Mouse (Mus musculus): Measurements from ENCODE around the gene Traf6. TPM values are rescaled to one million over a fixed set of nuclear protein-coding genes. Genes with fewer than 3 reads are reported as not detected.

Gene Traf6
- polyA plus RNA-seq, 1 experiment from 2014 or later = 13.3 TPM

- ATAC-seq (ENCODE audit: low read depth) (no peak), DNase-seq (ENCODE audit: low spot score) (no peak)
- 83% methylated on average over 8 of the region's 8 CpGs for WGBS
- no peaks in the 10 kb centered on the region for H3K27me3 ChIP-seq (replicated peaks; ENCODE audit: control insufficient read depth, insufficient read depth, low read length)
- no peaks in the 10 kb centered on the region for H3K9me3 ChIP-seq (ENCODE audit: control insufficient read depth, low read length)
- H3K4me2 ChIP-seq (ENCODE audit: low read depth, low read length) = no peak overlapping the region
- no peak overlapping the region for H3K9ac ChIP-seq (ENCODE audit: low read depth, low read length)
- H3K4me3 ChIP-seq (ENCODE audit: low read depth, low read length) = no peak overlapping the region
- no peak overlapping the region for H3K27ac ChIP-seq (replicated peaks; ENCODE audit: low read depth, low read length)
- H3K36me3 ChIP-seq (ENCODE audit: control insufficient read depth, insufficient read depth, low read length) = 0 out of 2 replicates have a peak, but pooled peaks cover 7% of the 10 kb centered on the region
- no peaks in the 10 kb centered on the region for H3K4me1 ChIP-seq (ENCODE audit: control insufficient read depth, insufficient read depth, low read length)
Observed at GRCm38 (mm10) chr2:101715650-101716323, 37.6 kb downstream of the Traf6 start.

- no peak for DNase-seq (ENCODE audit: low spot score)
- H3K27ac ChIP-seq (replicated peaks; ENCODE audit: low read depth, low read length) = no peak overlapping the region
- H3K27me3 ChIP-seq (replicated peaks; ENCODE audit: control insufficient read depth, insufficient read depth, low read length) = no peaks in the 10 kb centered on the region
- 0 out of 2 replicates have a peak, but pooled peaks cover 2% of the 10 kb centered on the region for H3K4me1 ChIP-seq (ENCODE audit: control insufficient read depth, insufficient read depth, low read length)
- 91% methylated on average over 13 of the region's 13 CpGs for WGBS
- H3K9ac ChIP-seq (ENCODE audit: low read depth, low read length) = no peak overlapping the region
- no peak for ATAC-seq (ENCODE audit: low read depth)
- H3K36me3 ChIP-seq (ENCODE audit: control insufficient read depth, insufficient read depth, low read length) = 0 out of 2 replicates have a peak, but pooled peaks cover 7% of the 10 kb centered on the region
- H3K4me2 ChIP-seq (ENCODE audit: low read depth, low read length) = no peak overlapping the region
- H3K4me3 ChIP-seq (ENCODE audit: low read depth, low read length) = no peak overlapping the region
- H3K9me3 ChIP-seq (ENCODE audit: control insufficient read depth, low read length) = no peaks in the 10 kb centered on the region
Observed at GRCm38 (mm10) chr2:101717162-101717561, 38.9 kb downstream of the Traf6 start.

DNA sequence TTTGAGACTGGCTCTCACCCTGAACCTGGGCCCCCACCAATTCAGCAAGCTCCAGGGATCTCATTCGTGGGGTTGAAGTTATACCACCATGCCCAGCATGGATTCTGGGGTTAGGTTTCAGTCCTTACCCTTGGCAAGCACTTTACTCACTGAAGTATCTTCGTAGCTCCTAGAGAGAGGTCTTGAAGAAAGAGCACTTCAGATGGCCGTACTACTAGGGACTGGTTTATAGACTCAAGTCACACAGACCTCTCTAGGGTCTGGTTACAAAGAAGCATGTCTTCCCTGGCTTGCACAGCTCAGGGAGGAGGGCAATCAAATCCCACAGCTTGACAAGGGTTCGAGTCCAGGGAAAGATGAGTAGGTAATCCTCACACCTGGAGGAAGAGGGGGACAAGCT is 43.6 kb downstream of the Traf6 start:
- H3K9ac ChIP-seq (ENCODE audit: low read depth, low read length) = no peak overlapping the region
- H3K9me3 ChIP-seq (ENCODE audit: control insufficient read depth, low read length) = no peaks in the 10 kb centered on the region
- WGBS = 73% methylated on average over 4 of the region's 4 CpGs
- no peak overlapping the region for H3K4me2 ChIP-seq (ENCODE audit: low read depth, low read length)
- no peaks in the 10 kb centered on the region for H3K27me3 ChIP-seq (replicated peaks; ENCODE audit: control insufficient read depth, insufficient read depth, low read length)
- peaks cover 15% of the 10 kb centered on the region; the same call in 1 of the 2 replicates for H3K4me1 ChIP-seq (ENCODE audit: control insufficient read depth, insufficient read depth, low read length)
- no peak for ATAC-seq (ENCODE audit: low read depth)
- H3K36me3 ChIP-seq (ENCODE audit: control insufficient read depth, insufficient read depth, low read length) = 0 out of 2 replicates have a peak, but pooled peaks cover under 1% of the 10 kb centered on the region
- H3K4me3 ChIP-seq (ENCODE audit: low read depth, low read length) = no peak overlapping the region
- DNase-seq (ENCODE audit: low spot score) = no peak
- H3K27ac ChIP-seq (replicated peaks; ENCODE audit: low read depth, low read length) = no peak overlapping the region

DNA sequence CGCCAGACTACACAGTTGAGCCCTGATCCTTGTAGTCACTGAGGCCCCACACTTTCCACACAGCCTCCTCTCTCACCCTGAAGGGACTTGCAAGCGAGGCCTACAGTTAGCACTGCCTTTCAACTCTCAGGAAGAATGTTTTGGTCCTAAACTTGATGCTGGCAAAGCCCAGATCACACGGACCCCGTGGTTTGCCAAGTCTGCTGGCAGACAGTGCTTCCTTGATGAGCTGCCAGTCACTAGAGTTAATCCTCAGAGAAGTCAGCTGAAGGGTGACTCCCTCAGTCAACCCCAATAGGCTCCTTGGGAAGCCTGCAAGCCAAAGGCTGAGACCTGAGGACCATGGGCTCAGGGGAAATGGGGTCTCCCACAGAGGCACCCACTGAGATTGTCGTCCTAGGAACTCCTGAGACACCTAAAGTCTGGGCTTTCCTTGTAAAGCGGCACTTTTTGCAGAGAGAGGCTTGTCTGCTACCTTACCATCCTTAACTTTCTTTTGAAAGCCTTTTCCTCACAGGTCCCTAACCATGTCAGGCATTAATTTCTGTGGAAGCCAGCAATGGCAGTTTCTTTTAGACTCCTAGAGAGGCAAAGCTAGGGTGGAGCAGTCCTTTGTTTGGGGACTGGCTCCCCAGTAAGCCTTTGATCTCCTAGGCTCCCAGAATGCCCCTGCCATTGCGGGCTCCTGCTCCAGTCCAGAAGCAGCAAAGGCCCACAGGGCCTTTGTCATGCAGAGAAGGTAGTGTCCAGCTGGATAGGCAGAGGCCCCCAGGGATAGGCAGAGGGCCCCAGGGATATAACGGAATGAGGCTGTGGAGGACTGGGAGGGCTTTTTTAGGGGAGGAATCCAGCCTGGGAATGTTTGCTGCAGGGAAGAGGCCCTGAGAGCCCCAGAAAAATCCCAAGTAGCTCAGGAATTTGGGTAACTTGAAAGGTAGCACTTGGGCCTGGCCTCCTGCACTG is 44.4 kb downstream of the Traf6 start:
- H3K4me2 ChIP-seq (ENCODE audit: low read depth, low read length) = no peak overlapping the region
- no peak overlapping the region for H3K9ac ChIP-seq (ENCODE audit: low read depth, low read length)
- DNase-seq (ENCODE audit: low spot score) (peak; percentile 59), ATAC-seq (ENCODE audit: low read depth) (peak; percentile 53)
- H3K36me3 ChIP-seq (ENCODE audit: control insufficient read depth, insufficient read depth, low read length) = 0 out of 2 replicates have a peak, but pooled peaks cover 4% of the 10 kb centered on the region
- peaks cover 15% of the 10 kb centered on the region; the same call in 1 of the 2 replicates for H3K4me1 ChIP-seq (ENCODE audit: control insufficient read depth, insufficient read depth, low read length)
- no peaks in the 10 kb centered on the region for H3K27me3 ChIP-seq (replicated peaks; ENCODE audit: control insufficient read depth, insufficient read depth, low read length)
- peak overlapping the region; percentile 40 for H3K27ac ChIP-seq (replicated peaks; ENCODE audit: low read depth, low read length)
- no peaks in the 10 kb centered on the region for H3K9me3 ChIP-seq (ENCODE audit: control insufficient read depth, low read length)
- WGBS = 41% methylated on average over 8 of the region's 8 CpGs
- H3K4me3 ChIP-seq (ENCODE audit: low read depth, low read length) = no peak overlapping the region

GRCm38 (mm10) chr2:101723333-101723881 is 45.2 kb downstream of the Traf6 start:
- H3K9me3 ChIP-seq (ENCODE audit: control insufficient read depth, low read length) = no peaks in the 10 kb centered on the region
- peak overlapping the region; percentile 40; the same call in 1 of the 2 replicates for H3K27ac ChIP-seq (replicated peaks; ENCODE audit: low read depth, low read length)
- ATAC-seq (ENCODE audit: low read depth) = no peak
- H3K4me2 ChIP-seq (ENCODE audit: low read depth, low read length) = no peak overlapping the region
- H3K36me3 ChIP-seq (ENCODE audit: control insufficient read depth, insufficient read depth, low read length) = 0 out of 2 replicates have a peak, but pooled peaks cover 9% of the 10 kb centered on the region
- no peak overlapping the region for H3K4me3 ChIP-seq (ENCODE audit: low read depth, low read length)
- DNase-seq (ENCODE audit: low spot score) = no peak
- WGBS = 74% methylated on average over 10 of the region's 10 CpGs
- no peaks in the 10 kb centered on the region for H3K27me3 ChIP-seq (replicated peaks; ENCODE audit: control insufficient read depth, insufficient read depth, low read length)
- peaks cover 15% of the 10 kb centered on the region; the same call in 1 of the 2 replicates for H3K4me1 ChIP-seq (ENCODE audit: control insufficient read depth, insufficient read depth, low read length)
- no peak overlapping the region for H3K9ac ChIP-seq (ENCODE audit: low read depth, low read length)

- ATAC-seq (ENCODE audit: low read depth) (no peak), DNase-seq (ENCODE audit: low spot score) (no peak)
- H3K36me3 ChIP-seq (ENCODE audit: control insufficient read depth, insufficient read depth, low read length) = 0 out of 2 replicates have a peak, but pooled peaks cover 18% of the 10 kb centered on the region
- H3K27ac ChIP-seq (replicated peaks; ENCODE audit: low read depth, low read length) = no peak overlapping the region
- no peak overlapping the region for H3K9ac ChIP-seq (ENCODE audit: low read depth, low read length)
- H3K27me3 ChIP-seq (replicated peaks; ENCODE audit: control insufficient read depth, insufficient read depth, low read length) = no peaks in the 10 kb centered on the region
- H3K9me3 ChIP-seq (ENCODE audit: control insufficient read depth, low read length) = no peaks in the 10 kb centered on the region
- H3K4me1 ChIP-seq (ENCODE audit: control insufficient read depth, insufficient read depth, low read length) = peaks cover 7% of the 10 kb centered on the region; the same call in 1 of the 2 replicates
- H3K4me2 ChIP-seq (ENCODE audit: low read depth, low read length) = no peak overlapping the region
- no peak overlapping the region for H3K4me3 ChIP-seq (ENCODE audit: low read depth, low read length)
Observed at GRCm38 (mm10) chr2:101727787-101728186, 49.6 kb downstream of the Traf6 start.

- H3K4me1 ChIP-seq (ENCODE audit: control insufficient read depth, insufficient read depth, low read length) = no peaks in the 10 kb centered on the region
- no peak overlapping the region for H3K27ac ChIP-seq (replicated peaks; ENCODE audit: low read depth, low read length)
- no peaks in the 10 kb centered on the region for H3K9me3 ChIP-seq (ENCODE audit: control insufficient read depth, low read length)
- H3K9ac ChIP-seq (ENCODE audit: low read depth, low read length) = no peak overlapping the region
- DNase-seq (ENCODE audit: low spot score) = no peak
- H3K4me2 ChIP-seq (ENCODE audit: low read depth, low read length) = no peak overlapping the region
- no peak for ATAC-seq (ENCODE audit: low read depth)
- no peaks in the 10 kb centered on the region for H3K27me3 ChIP-seq (replicated peaks; ENCODE audit: control insufficient read depth, insufficient read depth, low read length)
- 62% methylated on average over 1 of the region's 1 CpGs for WGBS
- peaks cover 25% of the 10 kb centered on the region; the same call in 1 of the 2 replicates for H3K36me3 ChIP-seq (ENCODE audit: control insufficient read depth, insufficient read depth, low read length)
- H3K4me3 ChIP-seq (ENCODE audit: low read depth, low read length) = no peak overlapping the region
Observed at GRCm38 (mm10) chr2:101729472-101729871, 51.2 kb downstream of the Traf6 start.

DNA sequence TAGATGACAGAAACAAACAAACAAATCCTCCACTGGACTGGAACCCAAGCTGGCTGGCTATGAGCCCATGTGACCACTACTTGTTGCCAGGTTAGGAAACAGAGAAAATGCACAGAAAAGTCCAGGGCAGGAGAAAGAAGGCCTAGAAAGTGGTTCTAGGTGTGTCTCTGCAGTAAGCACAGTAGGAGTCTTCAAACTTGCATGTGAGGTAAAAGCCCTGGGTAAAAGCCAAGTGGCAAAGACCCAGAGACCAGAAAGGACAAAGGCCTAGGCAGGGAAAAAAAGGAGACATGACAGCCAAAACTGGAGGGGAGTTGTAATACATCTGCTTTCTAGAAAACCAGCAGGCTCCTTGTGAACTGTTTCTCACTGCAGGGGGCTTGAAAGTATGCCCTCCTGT is 52.7 kb downstream of the Traf6 start:
- H3K27ac ChIP-seq (replicated peaks; ENCODE audit: low read depth, low read length) = no peak overlapping the region
- no peak for DNase-seq (ENCODE audit: low spot score)
- H3K9ac ChIP-seq (ENCODE audit: low read depth, low read length) = no peak overlapping the region
- no peak overlapping the region for H3K4me2 ChIP-seq (ENCODE audit: low read depth, low read length)
- no peaks in the 10 kb centered on the region for H3K9me3 ChIP-seq (ENCODE audit: control insufficient read depth, low read length)
- no peaks in the 10 kb centered on the region for H3K4me1 ChIP-seq (ENCODE audit: control insufficient read depth, insufficient read depth, low read length)
- peaks cover 29% of the 10 kb centered on the region; the same call in 1 of the 2 replicates for H3K36me3 ChIP-seq (ENCODE audit: control insufficient read depth, insufficient read depth, low read length)
- H3K27me3 ChIP-seq (replicated peaks; ENCODE audit: control insufficient read depth, insufficient read depth, low read length) = no peaks in the 10 kb centered on the region
- H3K4me3 ChIP-seq (ENCODE audit: low read depth, low read length) = no peak overlapping the region
- no peak for ATAC-seq (ENCODE audit: low read depth)

All from embryonic facial prominence, embryonic 14.5 days (tissue).